ENCODE assay signal across 7 mouse cellular contexts in genomic region chr2:31572915-31573635, GRCm38 (mm10). TPM values are rescaled to one million over a fixed set of nuclear protein-coding genes. Genes with fewer than 3 reads are reported as not detected.
A peak's percentile ranks its signal among the peaks of the same experiment; 100 is the strongest.
DNase-seq lines count a peak whose midpoint lies in the region; ATAC-seq lines count a peak whose summit lies in the region.

No protein-coding gene starts in this region.

- H3K27ac ChIP-seq in embryonic facial prominence, embryonic 13.5 days = peak overlapping the region; percentile 89
- peak overlapping the region; percentile 90 for H3K27ac ChIP-seq in intestine, embryonic 15.5 days

- peak overlapping the region; percentile 84 for H3K4me2 ChIP-seq in embryonic facial prominence, embryonic 13.5 days
- peak overlapping the region; percentile 90 for H3K4me2 ChIP-seq in intestine, embryonic 15.5 days (replicated peaks)

- peak; percentile 4; the same call in 1 of the 2 replicates for ATAC-seq in embryonic facial prominence, embryonic 13.5 days (ENCODE audit: insufficient number of reproducible peaks, insufficient read depth, low FRiP score, low TSS enrichment, low read depth)
- no peak; the same call in 1 of the 2 replicates for ATAC-seq in intestine, embryonic 15.5 days
- ATAC-seq in megakaryocyte-erythroid progenitor cell, adult 5-6 weeks (replicated peaks; ENCODE audit: low FRiP score, low TSS enrichment, poor library complexity, severe bottlenecking) = 0 out of 2 replicates have a peak, but pooled peaks have one; percentile 12

- H3K9me3 ChIP-seq in embryonic facial prominence, embryonic 13.5 days = no peaks in the 10 kb centered on the region
- H3K9me3 ChIP-seq in intestine, embryonic 15.5 days = no peaks in the 10 kb centered on the region

- peak; percentile 8 to 14 for DNase-seq in layer of hippocampus, adult 8-10 months (ENCODE audit: low spot score in 2 of 2)
- DNase-seq in layer of hippocampus, postnatal 36 days = no peak
- peak; percentile 16 for DNase-seq in NIH3T3 (ENCODE audit: low read depth)
- no peak for DNase-seq in thymus, postnatal 25 days

- H3K36me3 ChIP-seq in embryonic facial prominence, embryonic 13.5 days = peaks cover 5% of the 10 kb centered on the region; the same call in 1 of the 2 replicates
- no peaks in the 10 kb centered on the region for H3K36me3 ChIP-seq in intestine, embryonic 15.5 days

- 2% methylated on average over 40 of the region's 41 CpGs for WGBS in embryonic facial prominence, embryonic 13.5 days
- under 1% methylated on average over 41 of the region's 41 CpGs for whole genome bisulfite sequencing in intestine, embryonic 15.5 days

- H3K27me3 ChIP-seq in embryonic facial prominence, embryonic 13.5 days = no peaks in the 10 kb centered on the region
- no peaks in the 10 kb centered on the region for H3K27me3 ChIP-seq in intestine, embryonic 15.5 days (replicated peaks)

- H3K9ac ChIP-seq in embryonic facial prominence, embryonic 13.5 days = peak overlapping the region; percentile 99
- H3K9ac ChIP-seq in intestine, embryonic 15.5 days = peak overlapping the region; percentile 99

- peaks cover 18% of the 10 kb centered on the region for H3K4me1 ChIP-seq in embryonic facial prominence, embryonic 13.5 days
- peaks cover 12% of the 10 kb centered on the region for H3K4me1 ChIP-seq in intestine, embryonic 15.5 days (replicated peaks)

- peak overlapping the region; percentile 96 for H3K4me3 ChIP-seq in embryonic facial prominence, embryonic 13.5 days
- peak overlapping the region; percentile 99 for H3K4me3 ChIP-seq in intestine, embryonic 15.5 days (replicated peaks)

RNA-seq across cellular contexts. Expression of gene Fubp3, which starts 0.6 kb away (rescaled TPM):
- 10 to 100 TPM; 35.5 to 47.2 (median 43.6) TPM for total RNA-seq in layer of hippocampus, adult 8-10 months (2022)
- 10 to 100 TPM; 32.0 to 39.6 TPM for total RNA-seq in layer of hippocampus, postnatal 36 days (2021)
- 102 and 105 TPM in 2 replicates for polyA plus RNA-seq in embryonic facial prominence, embryonic 13.5 days (2015; fragmentation: Nextera tagmentation; extraction: Ambion mirVana)
- polyA plus RNA-seq in intestine, embryonic 15.5 days (2015; fragmentation: Nextera tagmentation; extraction: Ambion mirVana) = 66.0 and 81.8 TPM in 2 replicates
- 48.4 and 61.8 TPM in 2 replicates for total RNA-seq in megakaryocyte-erythroid progenitor cell, adult 5-6 weeks (2014; fragmentation: Nextera tagmentation)
- 29.8 and 76.8 TPM in 2 replicates for total RNA-seq in megakaryocyte-erythroid progenitor cell, adult 5-6 weeks (2017)

Comparison
In these comparisons a context has a peak if more than half of its experiments do, and no peak if none do; other contexts are left out.
1. DNase-seq: peak in layer of hippocampus, adult 8-10 months (2 of 2) and NIH3T3 (single experiment); none in layer of hippocampus, postnatal 36 days (0 of 2) and thymus, postnatal 25 days (single experiment).